Mouse (Mus musculus) neural tube, embryonic 14.5 days (tissue): ENCODE measurements around the gene Dennd5b. TPM values are rescaled to one million over a fixed set of nuclear protein-coding genes. Genes with fewer than 3 reads are reported as not detected.

Source experiments
- ATAC-seq: fragments of 200-750 bp; cut with Nextera tagmentation; 2 replicates; pipeline ENCODE4 v1.8.0; 2017; ENCODE audit warnings: low read depth, mild to moderate bottlenecking, moderate TSS enrichment, moderate library complexity
- H3K27ac ChIP-seq: fragments of 300-500 bp; sonication (generic); 2 replicates; pipeline ENCODE4 v1.5.1; 2014; ENCODE audit warnings: low read depth, mild to moderate bottlenecking, control low read depth, low read length, moderate library complexity, mixed read lengths
- H3K27me3 ChIP-seq: fragments of 300-500 bp; sonication (generic); 2 replicates; pipeline ENCODE4 v1.6.1; 2014; ENCODE audit warnings: low read length; ENCODE audit not compliant: control insufficient read depth, insufficient read depth
- H3K36me3 ChIP-seq: fragments of 300-500 bp; sonication (generic); 2 replicates; pipeline ENCODE4 v1.6.1; 2014; ENCODE audit warnings: low read length, mixed read lengths; ENCODE audit not compliant: control insufficient read depth, insufficient read depth
- H3K4me1 ChIP-seq: fragments of 300-500 bp; sonication (generic); 2 replicates; pipeline ENCODE4 v1.6.1; 2014; ENCODE audit warnings: low read length; ENCODE audit not compliant: control insufficient read depth, insufficient read depth
- H3K4me2 ChIP-seq: fragments of 300-500 bp; sonication (generic); 2 replicates; pipeline ENCODE4 v1.6.1; 2014; ENCODE audit warnings: mild to moderate bottlenecking, low read depth, low read length, control low read depth
- H3K4me3 ChIP-seq: fragments of 300-500 bp; sonication (generic); 2 replicates; pipeline ENCODE4 v1.5.1; 2014; ENCODE audit warnings: low read depth, low read length, control low read depth, mixed read lengths
- H3K9ac ChIP-seq: fragments of 300-500 bp; sonication (generic); replicated peaks from 2 replicates; pipeline ENCODE4 v1.6.1; 2014; ENCODE audit warnings: low read depth, mild to moderate bottlenecking, control low read depth, low read length, mixed read lengths
- H3K9me3 ChIP-seq: fragments of 300-500 bp; sonication (generic); 2 replicates; pipeline ENCODE4 v1.6.1; 2016; ENCODE audit warnings: low read length; ENCODE audit not compliant: control insufficient read depth
- WGBS: fragments of 180-500 bp; shearing (Covaris S2); extraction: QIAGEN DNeasy Blood & Tissue Kit; methylation state at CpG from one replicate; pipeline ENCODE4 v1.1.7; 2014; 5-methylcytosine and 5-hydroxymethylcytosine counted together
- polyA plus RNA-seq: library from polyadenylated mRNA; unstranded; fragments of >200 nt; fragmentation: Nextera tagmentation; extraction: Ambion mirVana; gene quantifications from 2 replicates; pipeline ENCODE4 v1.2.1, GENCODE M21; 2014

Dennd5b gene
- polyA plus RNA-seq, 1 experiment from 2014 or later: 32.3 TPM

- Histone ChIP-seq H3K9me3 (no peaks in the 10 kb centered on the region), H3K9ac (no peak overlapping the region), H3K4me3 (no peak overlapping the region), H3K4me1 (peaks cover 10% of the 10 kb centered on the region; the same call in 1 of the 2 replicates), H3K36me3 (no peaks in the 10 kb centered on the region), H3K27me3 (no peaks in the 10 kb centered on the region), H3K27ac (no peak overlapping the region), H3K4me2 (no peak overlapping the region)
- WGBS: 78% methylated on average over 1 of the region's 1 CpGs
- no peak for ATAC-seq
Measured at GRCm38 (mm10) chr6:149094555-149094954, 6.9 kb downstream of the Dennd5b start.

GRCm38 (mm10) chr6:149093465-149093864 lies 8.0 kb downstream of the Dennd5b start:
- H3K27me3 ChIP-seq: no peaks in the 10 kb centered on the region
- H3K27ac ChIP-seq: no peak overlapping the region
- no peaks in the 10 kb centered on the region for H3K36me3 ChIP-seq
- 60% methylated on average over 5 of the region's 5 CpGs for WGBS
- no peak for ATAC-seq
- H3K4me2 ChIP-seq: no peak overlapping the region
- no peak overlapping the region for H3K4me3 ChIP-seq
- H3K4me1 ChIP-seq: peaks cover 5% of the 10 kb centered on the region; the same call in 1 of the 2 replicates
- no peak overlapping the region for H3K9ac ChIP-seq
- no peaks in the 10 kb centered on the region for H3K9me3 ChIP-seq

DNA sequence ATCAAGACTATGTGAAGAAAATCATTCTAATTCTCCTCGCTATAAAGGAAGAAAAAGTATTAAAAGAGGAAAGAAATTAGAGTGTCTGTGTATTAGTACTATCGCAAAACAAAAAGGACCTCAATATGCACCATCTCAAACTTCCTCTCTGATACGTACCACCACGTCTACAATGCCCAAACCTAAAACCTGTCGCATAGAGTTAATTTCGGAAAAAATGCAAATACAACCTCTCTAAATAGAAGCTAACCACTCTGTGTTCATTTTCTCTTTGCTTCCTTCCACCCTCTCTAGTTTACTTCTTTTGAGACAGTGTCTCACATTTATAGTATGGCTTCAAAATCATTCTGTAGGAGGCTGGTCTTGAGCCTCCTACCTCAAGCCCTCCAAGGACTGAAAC lies 9.1 kb downstream of the Dennd5b start:
- Histone ChIP-seq H3K9me3 (no peaks in the 10 kb centered on the region), H3K36me3 (no peaks in the 10 kb centered on the region), H3K4me2 (no peak overlapping the region), H3K4me1 (peaks cover 5% of the 10 kb centered on the region; the same call in 1 of the 2 replicates), H3K9ac (no peak overlapping the region), H3K27ac (no peak overlapping the region), H3K4me3 (no peak overlapping the region), H3K27me3 (no peaks in the 10 kb centered on the region)
- no peak for ATAC-seq
- WGBS: 97% methylated on average over 6 of the region's 6 CpGs

GRCm38 (mm10) chr6:149077136-149077808 lies 24.2 kb downstream of the Dennd5b start:
- Histone ChIP-seq H3K9ac (no peak overlapping the region), H3K4me3 (no peak overlapping the region), H3K36me3 (no peaks in the 10 kb centered on the region), H3K4me1 (no peaks in the 10 kb centered on the region), H3K27ac (no peak overlapping the region), H3K27me3 (no peaks in the 10 kb centered on the region), H3K9me3 (no peaks in the 10 kb centered on the region), H3K4me2 (no peak overlapping the region)
- 100% methylated on average over 1 of the region's 1 CpGs for WGBS
- ATAC-seq: peak; percentile 30; the same call in 1 of the 2 replicates

GRCm38 (mm10) chr6:149073854-149074253 lies 27.6 kb downstream of the Dennd5b start:
- H3K9me3 ChIP-seq: no peaks in the 10 kb centered on the region
- no peaks in the 10 kb centered on the region for H3K4me1 ChIP-seq
- H3K4me2 ChIP-seq: no peak overlapping the region
- H3K27me3 ChIP-seq: no peaks in the 10 kb centered on the region
- no peak overlapping the region for H3K27ac ChIP-seq
- no peak overlapping the region for H3K4me3 ChIP-seq
- H3K9ac ChIP-seq: no peak overlapping the region
- no peak for ATAC-seq
- no peaks in the 10 kb centered on the region for H3K36me3 ChIP-seq
- WGBS: 89% methylated on average over 4 of the region's 4 CpGs

DNA sequence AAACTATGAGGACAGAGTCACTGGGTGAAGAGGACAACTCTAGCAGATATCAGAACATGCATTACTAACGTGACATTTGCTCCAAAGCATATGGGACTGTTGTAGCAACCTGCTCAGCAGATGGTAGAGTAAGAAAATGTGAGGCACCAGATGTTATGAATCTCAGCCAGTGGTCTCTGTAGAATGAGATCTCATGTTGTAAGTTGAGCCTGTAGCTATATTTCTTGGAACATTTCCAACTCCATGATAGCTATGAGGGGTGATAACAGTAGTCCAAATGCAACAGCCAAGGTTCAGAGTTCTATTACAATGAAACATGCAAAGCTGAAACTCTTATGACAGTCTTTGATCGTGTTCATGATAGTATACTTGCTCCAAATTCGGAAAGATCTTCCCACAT lies 28.6 kb downstream of the Dennd5b start:
- Histone ChIP-seq H3K4me3 (no peak overlapping the region), H3K27ac (no peak overlapping the region), H3K4me1 (no peaks in the 10 kb centered on the region), H3K9ac (no peak overlapping the region), H3K9me3 (no peaks in the 10 kb centered on the region), H3K36me3 (no peaks in the 10 kb centered on the region), H3K4me2 (no peak overlapping the region), H3K27me3 (no peaks in the 10 kb centered on the region)
- 71% methylated on average over 3 of the region's 3 CpGs for WGBS
- ATAC-seq: 0 out of 2 replicates have a peak, but pooled peaks have one; percentile 49

GRCm38 (mm10) chr6:149070592-149071124 lies 30.8 kb downstream of the Dennd5b start:
- H3K4me3 ChIP-seq: no peak overlapping the region
- no peaks in the 10 kb centered on the region for H3K4me1 ChIP-seq
- H3K9me3 ChIP-seq: no peaks in the 10 kb centered on the region
- H3K9ac ChIP-seq: no peak overlapping the region
- 82% methylated on average over 4 of the region's 4 CpGs for WGBS
- no peak for ATAC-seq
- no peak overlapping the region for H3K4me2 ChIP-seq
- no peaks in the 10 kb centered on the region for H3K27me3 ChIP-seq
- no peaks in the 10 kb centered on the region for H3K36me3 ChIP-seq
- no peak overlapping the region for H3K27ac ChIP-seq

DNA sequence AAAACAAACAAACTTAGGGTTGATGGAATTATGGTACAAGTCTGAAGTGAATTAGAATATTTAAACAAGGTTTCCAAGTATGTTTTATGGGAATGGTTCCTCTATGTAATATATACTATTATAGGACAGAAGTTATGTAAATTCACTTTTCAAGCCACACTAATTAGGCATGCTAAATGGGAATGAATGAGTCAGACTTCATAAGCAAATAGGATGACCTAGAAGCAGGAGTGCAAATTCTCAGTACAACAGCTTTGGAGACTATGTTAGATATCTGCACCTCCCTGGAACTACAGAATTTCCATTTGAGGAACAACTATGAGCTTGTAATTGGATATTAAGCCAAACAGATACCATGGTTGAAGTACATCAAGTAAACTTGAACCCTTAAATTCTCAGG lies 38.1 kb downstream of the Dennd5b start:
- Histone ChIP-seq H3K36me3 (no peaks in the 10 kb centered on the region), H3K27me3 (no peaks in the 10 kb centered on the region), H3K4me1 (no peaks in the 10 kb centered on the region), H3K27ac (no peak overlapping the region), H3K9me3 (no peaks in the 10 kb centered on the region), H3K4me2 (no peak overlapping the region), H3K4me3 (no peak overlapping the region), H3K9ac (no peak overlapping the region)
- no peak for ATAC-seq

GRCm38 (mm10) chr6:149060670-149061387 lies 40.7 kb downstream of the Dennd5b start:
- no peak for ATAC-seq

More at GRCm38 (mm10) chr6:149060670-149061387, 40.7 kb downstream of the Dennd5b start:
- no peaks in the 10 kb centered on the region for H3K4me1 ChIP-seq
- no peak overlapping the region for H3K4me2 ChIP-seq
- H3K36me3 ChIP-seq: no peaks in the 10 kb centered on the region
- WGBS: 84% methylated on average over 5 of the region's 5 CpGs
- no peaks in the 10 kb centered on the region for H3K27me3 ChIP-seq
- no peak overlapping the region for H3K9ac ChIP-seq
- H3K4me3 ChIP-seq: no peak overlapping the region
- no peaks in the 10 kb centered on the region for H3K9me3 ChIP-seq
- no peak overlapping the region for H3K27ac ChIP-seq
